Mouse (Mus musculus): ENCODE data around the gene Ptprk.

Gene Ptprk

DNA sequence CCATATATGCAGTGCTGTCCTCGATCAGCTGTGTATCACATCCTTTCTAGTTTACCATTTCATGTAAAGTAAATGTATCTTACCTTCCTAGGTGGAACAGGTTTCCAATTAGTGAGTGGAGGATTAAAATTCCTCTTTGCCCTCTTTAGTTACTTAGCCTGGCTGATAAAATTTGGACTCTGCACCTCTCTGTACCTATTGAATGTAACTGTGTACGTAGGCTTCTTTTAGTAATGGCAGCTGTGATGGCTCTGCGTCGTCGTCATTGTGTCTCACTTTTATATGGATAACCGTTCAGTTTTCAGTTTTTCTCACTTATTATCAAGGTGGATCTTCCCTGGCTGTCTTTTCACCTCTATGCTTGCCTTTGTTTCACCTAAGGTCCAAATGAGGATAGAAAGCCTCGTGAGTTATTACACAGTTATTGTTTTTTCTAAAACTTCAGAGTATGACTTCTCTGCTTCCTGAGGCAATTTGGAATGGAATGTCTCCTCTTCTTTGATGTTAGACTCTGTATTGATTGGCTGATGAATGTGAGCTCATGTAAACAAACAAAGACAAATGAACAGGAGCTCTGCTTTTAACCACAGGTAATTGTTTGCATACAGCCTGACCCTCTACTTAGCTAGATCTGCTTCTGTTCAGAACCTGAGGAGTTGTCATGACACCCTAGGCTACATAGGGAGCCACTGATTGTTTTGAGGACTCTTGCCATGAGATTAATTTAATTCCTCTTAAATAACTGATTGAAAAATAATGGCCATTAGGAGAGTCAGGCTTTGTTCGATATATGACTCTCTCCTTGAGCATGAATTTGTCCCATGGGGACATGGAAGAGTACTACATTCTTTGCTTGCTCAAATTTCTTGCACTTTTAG, 197.3 kb downstream of the Ptprk start:
- DNase-seq (ENCODE audit: extremely low read depth, low read depth, low spot score) = no peak

DNA sequence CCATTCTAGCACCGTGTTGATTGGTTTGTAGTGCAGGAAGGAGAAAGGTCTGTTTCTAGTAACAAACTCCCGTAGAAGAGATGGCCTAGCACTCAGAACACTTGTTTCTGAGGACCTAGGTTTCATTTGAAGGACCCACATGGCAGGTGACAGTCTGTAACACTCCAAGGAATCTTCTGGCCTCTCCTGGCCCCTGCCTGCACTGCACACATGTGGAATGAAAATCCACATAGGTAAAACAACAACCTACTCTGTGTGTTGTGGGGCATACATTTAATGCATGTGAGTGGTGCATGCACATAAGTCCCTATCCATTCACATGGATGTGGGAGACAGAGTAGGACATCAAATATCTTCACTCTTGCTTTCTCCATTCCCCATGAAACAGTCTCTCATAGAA, 204.1 kb downstream of the Ptprk start:
- DNase-seq (ENCODE audit: extremely low read depth, low read depth, low spot score) = no peak

DNA sequence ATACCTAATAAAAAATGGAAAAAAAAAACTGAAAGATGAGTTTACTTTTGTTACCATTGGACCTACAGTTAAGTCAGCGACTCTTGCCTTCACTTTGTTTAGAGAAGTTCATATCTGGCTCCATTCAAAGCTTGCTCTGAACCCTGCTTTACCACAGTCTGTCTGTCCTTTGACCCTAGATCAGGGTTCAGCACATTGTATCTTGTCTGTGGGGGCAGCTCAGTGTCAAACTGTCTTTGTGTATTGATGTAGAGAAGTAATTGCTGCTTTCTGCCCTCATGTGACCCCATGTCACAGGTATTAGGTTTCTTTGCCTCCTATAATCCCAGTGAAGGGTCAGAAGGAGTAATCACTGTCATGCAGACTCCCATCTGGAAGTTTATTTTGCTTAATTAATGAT, 222.9 kb downstream of the Ptprk start:
- DNase-seq (ENCODE audit: extremely low read depth, low read depth, low spot score) = no peak

DNA sequence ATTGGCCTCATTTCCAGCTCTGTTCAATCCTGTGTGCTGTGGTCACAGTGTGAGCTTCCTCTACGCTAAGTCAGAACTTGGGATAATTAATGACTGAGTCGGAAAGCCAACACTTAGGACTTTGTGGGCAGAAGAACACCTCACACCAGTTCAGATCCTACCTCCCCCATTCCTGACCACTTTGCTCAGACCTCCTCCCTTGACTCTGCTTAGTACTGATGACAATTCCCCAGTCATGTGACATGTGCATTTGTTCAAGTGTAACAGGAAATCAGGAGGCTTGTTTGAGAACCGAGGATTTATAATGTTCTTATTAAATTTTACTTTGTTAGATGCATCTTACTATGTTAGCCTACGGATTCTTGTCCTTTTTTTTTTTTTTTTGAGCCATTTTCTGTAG, 224.6 kb downstream of the Ptprk start:
- no peak for DNase-seq (ENCODE audit: extremely low read depth, low read depth, low spot score)

DNA sequence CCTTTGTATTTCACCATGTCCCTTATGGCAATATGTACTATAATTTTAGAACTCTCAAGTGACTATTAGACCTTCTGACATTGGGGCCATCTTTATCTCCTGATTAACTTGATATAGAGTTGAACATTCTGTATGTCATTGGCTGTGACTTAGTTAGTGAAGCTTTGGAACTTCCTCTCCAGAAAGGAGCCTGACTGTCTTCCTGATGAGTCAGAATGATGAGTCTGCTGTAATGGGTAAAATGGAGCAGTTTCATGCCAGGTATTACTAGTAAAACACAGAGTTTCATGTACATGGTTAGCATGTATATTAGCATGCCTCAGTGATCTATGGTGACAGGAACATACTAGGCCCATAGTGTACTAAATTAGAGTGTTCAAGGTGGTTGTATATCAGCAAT, 229.2 kb downstream of the Ptprk start:
- DNase-seq (ENCODE audit: extremely low read depth, low read depth, low spot score) = no peak

DNA sequence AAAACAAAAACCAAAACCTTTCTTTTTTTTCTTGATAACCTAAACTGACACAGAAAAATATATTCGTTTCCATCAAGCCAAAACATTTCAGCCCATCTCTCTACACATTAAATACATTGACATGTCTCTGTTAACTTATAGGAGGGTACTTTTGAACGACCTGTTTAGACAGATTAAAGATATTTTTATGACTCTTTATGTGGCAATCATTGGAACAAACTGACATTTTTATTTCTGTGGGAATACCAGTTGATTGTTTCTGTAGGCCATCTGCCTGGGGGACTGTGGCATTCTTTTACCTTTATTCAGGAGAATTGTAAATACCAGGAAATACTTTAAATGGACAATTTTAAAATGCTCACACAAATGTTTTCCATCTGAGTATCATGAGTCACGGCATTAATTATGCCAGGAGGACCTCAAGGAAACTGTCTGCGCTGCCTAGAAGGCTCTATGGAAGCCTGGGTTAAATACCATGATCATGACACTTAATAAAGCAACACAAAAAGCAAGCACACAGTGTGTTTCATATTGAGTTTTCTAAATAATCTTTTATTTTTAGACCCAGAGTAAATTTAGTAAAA, 229.8 kb downstream of the Ptprk start:
- DNase-seq (ENCODE audit: extremely low read depth, low read depth, low spot score) = peak; percentile 10

DNA sequence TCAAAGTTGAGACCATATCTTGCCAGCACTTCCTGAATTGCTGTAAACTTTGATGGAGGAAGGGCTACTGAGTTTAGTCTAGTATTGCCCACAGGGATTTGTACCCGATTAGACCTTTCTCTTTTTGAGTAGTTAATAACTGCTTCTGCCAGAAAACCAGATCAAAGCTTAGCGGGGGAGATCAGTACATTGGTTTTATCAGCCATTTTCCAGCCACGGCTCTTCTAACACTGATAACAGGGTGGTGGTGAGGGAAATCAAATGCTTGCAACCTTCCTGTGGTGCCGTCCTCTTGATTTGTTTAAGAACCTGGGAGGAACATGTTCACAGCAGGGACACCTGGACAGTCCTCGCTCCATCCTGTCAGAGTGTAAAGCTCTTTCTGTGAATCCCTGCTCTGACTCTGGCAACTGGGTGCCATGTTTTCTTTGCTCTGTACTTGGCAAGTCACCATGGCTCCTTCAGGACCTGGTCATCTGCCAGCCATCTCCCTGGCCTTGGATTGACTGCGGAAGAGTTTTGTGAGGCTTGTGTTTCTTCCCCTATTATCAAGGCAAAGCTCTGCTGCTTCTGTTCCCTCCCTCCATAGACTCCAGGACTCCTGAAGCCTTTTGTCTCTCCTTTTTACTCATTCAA, 231.9 kb downstream of the Ptprk start:
- DNase-seq (ENCODE audit: extremely low read depth, low read depth, low spot score) = no peak

DNA sequence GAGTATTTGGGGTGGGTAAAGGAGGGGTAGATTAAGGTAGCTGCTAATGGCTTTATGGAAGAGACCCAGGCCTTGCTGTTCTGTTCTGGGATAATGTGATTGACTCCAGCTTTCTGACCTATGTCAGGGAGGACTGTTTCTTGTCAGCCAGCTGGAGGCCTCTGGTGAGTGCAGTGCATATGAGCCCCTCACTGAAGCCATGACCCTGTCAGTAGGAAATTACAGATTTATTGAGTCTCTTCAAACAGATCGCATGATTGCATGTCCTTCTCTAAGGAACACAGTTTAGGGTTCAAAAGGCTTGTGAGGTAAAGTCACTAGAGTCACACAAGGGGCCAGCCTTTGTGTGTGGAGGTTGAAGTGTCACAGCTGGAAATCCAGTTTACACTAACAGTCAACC, 236.7 kb downstream of the Ptprk start:
- DNase-seq (ENCODE audit: extremely low read depth, low read depth, low spot score) = no peak

DNA sequence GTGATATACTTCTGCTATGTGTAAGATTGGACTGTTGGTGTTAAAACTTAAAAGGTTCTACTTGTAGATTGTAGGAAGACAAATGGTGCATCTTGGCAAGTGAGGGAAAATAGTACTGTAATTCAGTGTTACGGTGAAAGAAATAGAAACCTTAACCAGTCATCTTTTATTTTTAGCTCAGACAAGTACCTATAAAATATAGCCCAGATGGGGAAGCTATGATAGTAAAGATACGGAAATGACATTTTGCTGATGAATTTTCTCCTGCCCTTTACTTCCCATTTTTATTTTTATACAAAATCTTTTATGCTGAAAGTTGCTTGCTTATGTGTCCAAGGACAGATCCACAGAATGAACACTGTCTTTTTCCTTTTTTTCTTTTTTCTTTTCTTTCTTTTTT, 248.4 kb downstream of the Ptprk start:
- DNase-seq (ENCODE audit: extremely low read depth, low read depth, low spot score) = no peak

DNA sequence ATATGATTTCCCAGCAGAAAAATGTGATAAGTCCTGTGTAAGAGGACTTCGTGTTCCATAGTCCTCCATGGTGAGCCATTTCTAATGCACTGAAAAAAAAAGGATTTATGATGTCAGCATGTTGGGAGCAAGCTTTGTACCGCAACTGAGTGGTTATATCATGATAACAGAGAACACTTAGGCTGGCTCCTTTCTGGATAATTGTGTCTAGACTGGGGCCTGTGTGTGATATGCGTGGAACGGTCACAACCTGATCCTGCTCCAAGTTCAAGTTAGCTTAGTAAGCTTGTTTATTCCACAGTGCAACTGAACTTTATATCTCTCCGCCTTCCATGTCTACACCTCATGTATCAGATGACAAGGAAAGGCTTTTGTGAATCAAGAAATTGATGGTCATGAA, 260.6 kb downstream of the Ptprk start:
- DNase-seq (ENCODE audit: extremely low read depth, low read depth, low spot score) = no peak

DNA sequence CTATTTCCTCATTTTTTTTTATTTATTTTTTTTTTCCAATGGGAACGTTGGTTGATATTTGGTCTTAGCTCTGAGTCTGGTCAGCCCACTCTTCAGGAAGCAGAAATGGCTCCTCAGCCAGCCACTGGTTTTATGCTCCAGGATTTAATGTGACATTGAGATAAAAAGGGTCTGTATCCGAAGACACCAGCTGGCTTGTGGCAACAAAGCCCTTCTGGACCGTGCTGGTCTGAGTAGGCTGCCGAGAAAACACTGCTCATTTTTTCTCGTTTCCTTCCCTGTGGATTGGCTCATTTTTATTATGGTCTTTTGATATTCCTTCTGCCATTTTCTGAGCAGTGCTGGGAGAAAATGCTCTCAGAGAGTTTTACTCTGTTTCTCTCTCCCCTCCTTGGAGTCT, 263.9 kb downstream of the Ptprk start:
- DNase-seq (ENCODE audit: extremely low read depth, low read depth, low spot score) = no peak

DNA sequence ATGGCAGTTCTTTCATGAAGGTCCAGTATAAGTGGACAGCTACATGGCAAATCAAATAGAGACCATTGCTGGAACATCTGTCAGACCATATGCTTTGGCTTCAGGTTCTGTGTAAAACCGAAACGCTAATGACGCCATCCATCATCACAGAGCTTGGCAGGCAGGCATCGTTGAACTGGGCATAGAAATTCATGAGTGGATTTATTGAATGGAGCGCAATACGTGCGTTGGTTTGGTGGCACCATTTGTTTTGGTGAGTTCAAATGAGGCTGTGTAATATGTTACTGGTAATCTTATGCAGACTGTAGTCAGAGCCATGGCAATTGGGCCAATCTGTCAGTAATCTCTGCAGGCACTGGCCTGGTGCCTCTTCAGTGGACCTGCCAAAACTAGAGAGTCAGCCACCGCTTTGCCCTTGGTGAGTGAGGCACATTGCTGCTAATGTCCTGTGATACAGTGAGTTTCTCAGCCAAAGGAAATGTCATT, 270.6 kb downstream of the Ptprk start:
- DNase-seq (ENCODE audit: extremely low read depth, low read depth, low spot score) = peak; percentile 55

DNA sequence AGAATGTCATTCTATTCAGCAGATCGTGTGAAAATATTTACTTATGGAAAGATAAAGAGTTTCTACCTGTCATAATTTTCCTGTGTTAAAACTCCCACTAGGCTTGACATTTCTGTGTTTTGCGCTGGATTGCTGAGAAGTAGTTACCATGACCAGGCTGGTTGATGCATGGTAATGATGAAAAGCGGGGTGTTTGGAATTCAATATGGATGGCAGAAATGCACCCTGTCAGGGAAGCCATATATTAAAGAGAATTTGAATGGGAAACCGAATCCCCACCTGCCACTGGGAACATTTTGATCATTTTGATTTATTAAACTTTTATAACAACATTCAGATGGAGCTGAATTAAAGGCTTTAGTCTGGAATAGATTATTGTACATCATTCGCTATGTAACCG, 290.7 kb downstream of the Ptprk start:
- DNase-seq (ENCODE audit: extremely low read depth, low read depth, low spot score) = no peak

DNA sequence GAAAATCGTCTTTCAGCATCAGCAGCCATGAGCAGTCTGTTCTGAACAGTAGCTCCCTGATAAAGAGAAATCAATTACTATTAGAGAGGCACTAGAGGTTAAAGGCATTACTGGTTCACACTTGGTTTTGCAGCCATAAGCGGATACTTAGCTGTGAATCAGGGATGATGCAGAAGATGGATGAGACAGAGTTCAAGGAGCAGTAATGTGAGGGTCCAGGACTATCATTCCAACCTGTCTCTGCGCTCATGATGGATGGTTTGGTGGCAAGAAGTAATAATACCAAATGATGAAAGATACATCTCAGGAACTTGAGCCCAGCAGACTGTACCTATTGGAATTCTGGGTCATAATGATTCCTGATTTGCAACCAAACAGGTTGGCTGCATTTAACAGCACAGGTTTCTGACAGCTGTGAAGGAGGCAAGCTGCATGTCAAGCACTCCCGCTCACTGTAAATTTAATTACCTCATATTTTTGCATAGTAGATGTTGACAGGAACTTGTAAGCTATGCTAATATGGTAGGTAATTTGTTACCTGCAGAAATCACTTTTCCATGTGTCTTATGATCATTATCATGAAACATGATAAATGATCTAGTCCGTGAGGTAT, 291.6 kb downstream of the Ptprk start:
- no peak for DNase-seq (ENCODE audit: extremely low read depth, low read depth, low spot score)

DNA sequence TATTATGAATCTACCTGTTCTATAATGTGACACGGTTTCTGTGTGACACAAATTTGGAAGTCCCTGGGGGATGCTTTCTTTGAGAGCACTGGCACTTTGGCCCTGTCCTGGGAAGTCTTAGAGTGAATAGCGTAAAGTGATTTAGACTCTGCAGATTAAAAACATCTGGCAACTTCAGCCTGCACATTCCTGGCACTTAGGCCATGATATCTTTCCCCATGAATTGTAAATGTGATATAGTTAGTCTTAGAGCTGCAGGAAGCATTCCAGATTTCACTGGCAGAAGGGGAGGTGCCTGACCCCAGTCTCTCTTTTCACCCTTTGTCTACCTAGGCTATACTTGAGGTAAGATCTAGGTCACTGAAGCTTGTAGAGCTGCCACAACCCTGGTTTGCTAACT, 295.2 kb downstream of the Ptprk start:
- no peak for DNase-seq (ENCODE audit: extremely low read depth, low read depth, low spot score)

DNA sequence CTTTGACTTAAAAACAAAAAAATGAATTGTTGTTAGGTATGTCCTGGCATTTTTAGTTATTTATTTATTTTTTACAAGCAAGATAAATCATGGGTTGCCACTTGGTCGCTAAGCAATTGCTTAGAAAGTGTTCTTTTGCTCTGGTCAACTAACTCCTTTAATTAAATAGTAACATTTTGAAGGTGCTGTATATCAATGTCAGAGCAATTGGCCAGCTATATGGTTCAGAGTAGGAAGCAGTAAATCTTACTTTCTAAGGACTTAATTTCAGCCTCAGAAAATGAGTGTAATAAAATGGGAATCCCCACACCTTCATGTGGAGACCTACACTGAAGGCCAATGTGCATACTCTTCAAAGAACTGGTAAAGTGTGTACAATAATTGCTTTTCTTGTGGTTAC, 300.3 kb downstream of the Ptprk start:
- DNase-seq (ENCODE audit: extremely low read depth, low read depth, low spot score) = no peak

DNA sequence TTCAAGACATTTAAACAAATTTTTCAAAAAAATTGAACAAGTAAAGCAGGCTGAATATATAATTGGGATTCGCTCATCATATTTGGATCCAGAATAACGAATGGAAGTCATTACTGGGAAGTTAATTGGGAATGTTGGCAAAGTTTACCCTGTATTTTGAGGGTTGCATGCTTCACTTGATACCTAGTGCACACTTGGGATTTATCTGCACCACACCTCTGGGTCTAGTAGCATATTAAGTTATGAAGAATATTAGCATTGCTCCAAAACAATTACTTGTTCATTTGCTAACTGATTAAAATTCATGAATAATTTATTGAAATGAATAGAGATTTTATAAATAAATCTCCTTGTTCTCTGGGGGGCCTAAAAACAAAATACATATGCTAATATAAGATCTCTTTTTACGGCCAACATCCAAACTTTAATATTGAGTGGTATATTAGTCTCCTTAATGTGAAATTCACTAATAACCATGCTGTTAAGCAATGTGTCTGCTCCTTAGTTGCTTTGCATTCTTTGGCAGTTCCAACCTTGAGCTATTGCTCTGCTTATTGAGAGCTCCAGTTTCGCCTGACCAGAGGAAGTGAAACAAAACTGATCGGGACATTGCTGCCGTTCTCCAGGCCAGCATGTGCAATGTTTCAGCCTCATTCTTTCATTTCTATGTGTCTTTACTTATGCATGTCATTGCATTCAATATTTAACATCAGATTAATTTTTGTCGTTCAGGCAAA, 305.3 kb downstream of the Ptprk start:
- DNase-seq (ENCODE audit: extremely low read depth, low read depth, low spot score) = no peak

DNA sequence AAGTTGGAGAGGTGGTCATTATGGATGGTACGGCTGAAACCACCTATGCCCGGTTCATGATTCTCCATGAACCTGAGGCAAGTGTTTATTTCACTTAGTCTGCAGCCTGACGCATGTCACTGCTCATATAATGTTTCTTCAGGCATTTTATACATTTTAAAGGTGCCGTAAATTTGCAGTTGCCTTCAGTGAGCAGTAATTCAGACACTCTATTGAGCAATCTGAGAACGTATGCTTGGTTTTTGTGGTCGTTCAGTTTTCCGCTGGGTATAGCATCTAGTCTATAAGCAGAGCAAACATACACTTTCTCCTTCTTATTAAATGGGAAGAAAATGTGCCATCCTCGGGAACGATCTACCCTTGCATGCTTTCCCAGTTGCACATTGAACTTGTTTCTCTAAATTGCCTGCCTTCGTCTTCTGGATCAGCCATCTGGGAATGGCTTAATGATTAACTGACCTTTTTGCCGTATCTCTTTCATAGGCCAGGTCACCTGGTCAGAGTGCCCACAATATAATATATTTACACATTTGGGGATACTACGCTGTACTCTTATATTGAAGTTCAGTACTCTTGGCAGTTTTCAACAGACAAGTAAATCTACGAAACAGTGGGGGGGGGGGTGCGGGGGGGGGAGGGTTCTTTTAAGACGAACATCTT, 313.1 kb downstream of the Ptprk start:
- DNase-seq (ENCODE audit: extremely low read depth, low read depth, low spot score) = no peak

DNA sequence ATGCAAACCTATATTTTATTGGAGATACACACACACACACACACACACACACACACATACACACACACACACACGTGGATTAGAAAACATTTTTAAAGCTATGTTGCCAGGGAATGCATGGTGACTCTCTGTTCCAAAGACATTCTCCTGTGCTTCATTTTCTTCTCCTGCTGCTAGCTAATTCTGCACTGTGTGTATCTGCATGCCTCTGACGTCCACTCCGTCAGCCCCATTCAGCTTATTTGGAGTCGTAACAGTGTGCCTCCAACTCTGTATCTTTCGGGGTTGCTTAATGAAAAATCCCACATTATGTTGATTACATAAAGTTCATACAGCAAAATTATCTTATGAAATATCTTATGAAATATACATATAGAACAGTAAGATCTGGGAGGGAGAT, 316.5 kb downstream of the Ptprk start:
- DNase-seq (ENCODE audit: extremely low read depth, low read depth, low spot score) = peak; percentile 47

All from fat pad, adult 2 months (tissue).